Mouse (Mus musculus) brown adipose tissue, adult 24 weeks (tissue): ENCODE results near the gene Cttnbp2nl. TPM values are rescaled to one million over a fixed set of nuclear protein-coding genes. Genes with fewer than 3 reads are reported as not detected.

Experiments
- H3K27ac ChIP-seq: fragments of 200-500 bp; replicated peaks from 2 replicates; pipeline ENCODE4 v1.5.1; 2012; ENCODE audit warnings: low read depth, mild to moderate bottlenecking, low read length
- H3K4me1 ChIP-seq: fragments of 200-500 bp; 2 replicates; pipeline ENCODE4 v1.6.1; 2012; ENCODE audit warnings: low read length, mixed read lengths; ENCODE audit not compliant: control insufficient read depth, insufficient read depth, insufficient read length
- H3K4me3 ChIP-seq: fragments of 200-500 bp; 2 replicates; pipeline ENCODE4 v1.5.1; 2012; ENCODE audit warnings: low read depth, mild to moderate bottlenecking, low read length, moderate library complexity; ENCODE audit not compliant: insufficient read depth
- polyA plus RNA-seq: library from polyadenylated mRNA; stranded (reverse); fragments of >200 nt; gene quantifications from 2 replicates; pipeline ENCODE4 v1.2.4, GENCODE M21; 2012; ENCODE audit not compliant: missing spikeins, insufficient read depth, insufficient read length

Gene Cttnbp2nl
- polyA plus RNA-seq, 1 experiment, result 10.6 TPM

DNA sequence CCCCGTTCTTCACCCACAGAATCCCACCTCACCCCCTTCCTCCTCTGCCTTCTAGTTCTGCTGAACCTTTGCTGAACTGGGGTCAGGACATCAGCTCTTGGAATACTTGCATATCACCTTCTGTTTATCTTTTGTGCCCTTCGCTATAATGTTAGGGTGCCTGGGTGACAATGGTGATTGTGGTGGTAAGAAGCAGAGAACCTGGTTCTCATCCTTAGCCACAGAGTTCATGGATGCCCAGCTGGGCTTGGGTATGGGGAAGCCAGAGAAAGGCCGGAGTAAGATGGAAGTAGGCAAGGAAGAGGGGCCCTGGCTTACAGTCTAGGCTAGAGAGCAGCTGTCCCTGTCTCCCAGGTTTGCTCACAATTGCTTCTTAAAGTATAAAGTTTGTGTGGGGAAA lies 98.8 kb downstream of the Cttnbp2nl start:
- Histone ChIP-seq H3K4me1 (no peaks in the 10 kb centered on the region), H3K4me3 (no peak overlapping the region), H3K27ac (no peak overlapping the region)

DNA sequence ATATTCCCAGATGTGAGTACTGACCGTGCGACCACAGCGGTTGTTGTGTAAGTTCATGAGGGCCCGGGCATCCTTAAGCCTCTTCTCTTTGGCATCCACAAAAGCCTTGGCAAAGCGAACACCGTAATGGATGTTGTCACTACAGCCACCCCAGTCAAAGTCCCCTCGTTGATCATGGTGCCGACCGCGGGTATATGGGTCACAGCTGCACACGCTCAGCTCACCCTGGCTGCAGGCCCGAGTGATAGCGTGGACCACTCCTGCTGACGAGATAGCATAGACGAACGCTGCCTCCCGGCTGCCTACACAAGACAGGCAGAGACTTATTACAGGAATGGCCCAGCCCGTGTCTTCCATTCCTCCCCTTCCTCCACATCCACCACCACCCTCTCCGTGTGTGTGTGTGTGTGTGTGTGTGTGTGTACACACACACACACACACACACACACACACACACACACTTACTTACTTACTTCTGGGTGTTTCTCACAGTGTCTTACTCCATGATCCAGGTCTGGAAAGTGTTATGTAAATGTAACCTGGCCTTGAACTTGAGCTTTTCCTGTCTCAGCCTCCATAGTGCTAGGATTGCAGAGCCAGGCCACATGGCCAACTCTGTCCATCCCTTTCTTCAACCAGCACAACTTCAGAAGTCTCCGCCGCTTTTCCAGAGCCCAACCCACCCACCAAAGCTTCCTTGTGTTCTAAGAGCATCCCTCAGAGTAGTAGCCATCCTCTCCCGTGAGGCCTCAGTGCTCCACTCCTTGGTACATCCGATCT lies 99.9 kb downstream of the Cttnbp2nl start:
- Histone ChIP-seq H3K4me1 (no peaks in the 10 kb centered on the region), H3K27ac (no peak overlapping the region), H3K4me3 (no peak overlapping the region)

Other genes with a start within 250 kb of the Cttnbp2nl start
- 1.2 and 1.5 TPM in 2 replicates for gene Mov10, start 234.6 kb downstream of the Cttnbp2nl start, polyA plus RNA-seq
- 26.4 and 30.7 TPM in 2 replicates for gene St7l, start 189.1 kb downstream of the Cttnbp2nl start, polyA plus RNA-seq
- gene Capza1, start 188.6 kb downstream of the Cttnbp2nl start, polyA plus RNA-seq, result 70.0 and 83.3 TPM in 2 replicates
- not detected in 2 replicates for gene Wnt2b, start 91.2 kb downstream of the Cttnbp2nl start, polyA plus RNA-seq
- gene 4930564D02Rik, start 13.7 kb upstream of the Cttnbp2nl start, polyA plus RNA-seq, result not detected in 2 replicates